Mouse (Mus musculus): ENCODE results near the gene Ofd1. TPM values are rescaled to one million over a fixed set of nuclear protein-coding genes. Genes with fewer than 3 reads are reported as not detected.

Ofd1 gene
- polyA plus RNA-seq, 1 experiment from 2014 or later, result 7.5 TPM

Other genes with a start within 250 kb of the Ofd1 start
- 24.2 and 26.5 TPM in 2 replicates for gene Gpm6b, start 201.8 kb downstream of the Ofd1 start, polyA plus RNA-seq (2014; fragmentation: Nextera tagmentation; extraction: Ambion mirVana)
- 23.2 and 23.7 TPM in 2 replicates for gene Trappc2, start 130 bp downstream of the Ofd1 start, polyA plus RNA-seq (2014; fragmentation: Nextera tagmentation; extraction: Ambion mirVana)
- 55.2 and 58.0 TPM in 2 replicates for gene Rab9, start 39.2 kb upstream of the Ofd1 start, polyA plus RNA-seq (2014; fragmentation: Nextera tagmentation; extraction: Ambion mirVana)
- 5.5 and 7.2 TPM in 2 replicates for gene Tceanc, start 77.9 kb upstream of the Ofd1 start, polyA plus RNA-seq (2014; fragmentation: Nextera tagmentation; extraction: Ambion mirVana)
- 4.7 and 5.2 TPM in 2 replicates for gene Egfl6, start 145.0 kb upstream of the Ofd1 start, polyA plus RNA-seq (2014; fragmentation: Nextera tagmentation; extraction: Ambion mirVana)